Mouse (Mus musculus): ENCODE data around the gene Tuba1c. TPM values are rescaled to one million over a fixed set of nuclear protein-coding genes. Genes with fewer than 3 reads are reported as not detected.

The Tuba1c gene
- polyA plus RNA-seq, 1 experiment from 2014 or later = 79.3 TPM

DNA sequence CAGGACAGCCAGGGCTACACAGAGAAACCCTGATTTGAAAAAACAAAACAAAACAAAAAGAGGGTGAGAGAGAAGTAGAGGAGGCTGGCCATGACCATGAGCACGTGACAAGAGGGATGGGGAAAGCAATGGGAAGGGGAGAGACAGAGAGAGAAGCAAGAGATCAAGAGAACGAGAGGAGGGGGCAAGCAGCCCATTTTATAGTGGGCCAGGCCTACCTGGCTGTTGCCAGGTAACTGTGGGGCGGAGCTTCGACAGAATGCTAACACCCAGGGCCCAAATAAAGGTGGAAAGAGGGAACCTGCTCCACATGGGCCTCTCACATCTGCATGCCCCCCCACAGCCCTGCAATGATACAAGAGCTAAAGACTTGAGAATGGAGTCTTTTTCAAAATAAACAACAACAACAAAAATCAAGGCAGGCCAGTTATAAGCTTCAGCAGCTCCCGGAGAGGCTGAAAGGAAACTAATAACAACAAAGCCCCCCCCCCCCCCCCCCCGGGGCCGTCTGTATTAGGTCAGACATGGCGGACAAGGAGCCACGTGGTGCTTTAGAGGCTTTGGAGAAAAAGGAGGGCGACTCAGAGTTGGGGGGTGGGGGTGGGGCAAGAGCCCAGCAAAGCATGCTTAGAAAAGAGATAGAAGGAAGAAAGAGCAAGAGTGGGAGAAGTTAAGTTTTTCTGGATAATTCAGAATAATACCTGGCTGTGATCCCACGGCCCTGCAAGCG, 39.8 kb upstream of the Tuba1c start:
- peak overlapping the region; percentile 43 for H3K4me3 ChIP-seq
- 23% methylated on average over 9 of the region's 12 CpGs for WGBS

DNA sequence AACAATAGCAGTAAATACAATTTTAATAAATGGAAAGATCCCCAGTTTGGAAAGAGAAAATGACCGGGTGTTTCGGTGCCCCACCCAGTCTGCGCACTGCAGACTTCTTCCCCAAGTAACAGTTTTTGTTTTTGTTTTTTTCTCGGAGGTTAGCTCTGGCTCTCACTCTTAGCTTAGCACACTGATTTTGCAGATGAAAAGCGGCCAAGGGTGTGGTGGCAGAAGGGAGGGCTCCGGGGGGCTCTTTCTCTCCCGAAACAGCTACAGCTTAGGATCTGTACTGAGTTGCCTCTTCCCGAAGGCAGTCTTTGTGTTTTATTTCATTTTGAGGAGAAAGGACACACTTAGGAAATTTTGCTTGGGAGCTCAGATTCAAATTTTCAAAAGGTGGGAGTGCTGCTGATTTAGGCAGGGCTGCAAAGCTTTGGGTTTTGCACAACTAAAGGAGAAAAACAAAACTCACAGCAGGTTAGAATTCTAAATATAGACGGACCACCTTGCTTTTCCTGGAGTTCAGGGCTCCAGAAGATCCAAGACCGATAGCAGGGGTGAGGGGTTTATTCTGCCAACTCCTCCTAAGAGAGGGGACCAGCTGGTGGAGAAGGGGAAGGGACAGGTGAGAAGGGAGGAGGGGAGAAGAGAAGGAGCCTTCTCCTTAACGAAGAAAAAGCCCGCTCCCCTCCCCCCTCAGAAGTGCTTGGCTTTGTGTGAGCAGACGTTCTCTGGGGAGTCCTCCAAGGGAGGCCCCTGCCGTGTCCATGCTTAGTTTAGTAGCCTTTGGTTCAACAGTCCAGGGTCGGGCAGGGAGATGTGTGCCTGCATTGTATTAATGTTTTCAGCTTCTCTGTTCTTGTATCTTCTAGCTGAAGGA, 38.8 kb upstream of the Tuba1c start:
- Histone ChIP-seq H3K36me3 (no peaks in the 10 kb centered on the region), H3K9ac (replicated peaks) (peak overlapping the region; percentile 76), H3K9me3 (no peaks in the 10 kb centered on the region), H3K27ac (replicated peaks) (peak overlapping the region; percentile 96), H3K4me3 (peak overlapping the region; percentile 43), H3K4me2 (replicated peaks) (peak overlapping the region; percentile 54), H3K4me1 (peaks cover 75% of the 10 kb centered on the region), H3K27me3 (no peaks in the 10 kb centered on the region)
- peak; percentile 31; the same call in 1 of the 2 replicates for ATAC-seq (ENCODE audit: low FRiP score, low read depth)
- WGBS = 6% methylated on average over 15 of the region's 15 CpGs

More for the DNA sequence above, 39.8 kb upstream of the Tuba1c start:
- peak overlapping the region; percentile 54 for H3K4me2 ChIP-seq (replicated peaks)
- ATAC-seq (ENCODE audit: low FRiP score, low read depth) = no peak
- peak overlapping the region; percentile 76 for H3K9ac ChIP-seq (replicated peaks)
- H3K4me1 ChIP-seq = peaks cover 84% of the 10 kb centered on the region
- peak overlapping the region; percentile 96 for H3K27ac ChIP-seq (replicated peaks)
- no peaks in the 10 kb centered on the region for H3K27me3 ChIP-seq
- no peaks in the 10 kb centered on the region for H3K36me3 ChIP-seq
- no peaks in the 10 kb centered on the region for H3K9me3 ChIP-seq

DNA sequence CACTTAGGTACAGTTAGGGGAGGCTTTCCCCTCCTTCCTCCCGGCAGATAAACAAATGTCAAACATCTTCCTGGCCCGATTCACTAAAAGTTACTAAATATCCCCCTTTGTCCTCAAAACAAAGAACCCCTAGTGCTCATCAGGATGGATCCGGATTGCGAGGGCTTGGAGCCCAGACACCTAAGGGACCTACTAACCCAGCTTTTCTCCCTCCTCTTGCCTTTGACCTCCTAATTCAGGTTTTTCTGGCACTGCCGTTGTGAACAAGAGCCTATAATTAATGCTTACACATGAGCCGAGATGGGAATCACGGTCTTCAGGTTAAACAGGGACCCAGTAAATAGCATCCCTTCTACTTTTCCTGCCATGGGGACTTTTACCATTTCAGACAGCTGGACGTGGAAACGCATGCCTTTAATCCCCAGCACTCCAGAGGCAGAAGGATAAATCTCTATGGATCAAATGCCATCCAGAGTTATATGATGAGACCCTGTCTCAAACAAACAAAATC, 38.1 kb upstream of the Tuba1c start:
- Histone ChIP-seq H3K4me1 (peaks cover 68% of the 10 kb centered on the region), H3K4me3 (peak overlapping the region; percentile 43), H3K9me3 (no peaks in the 10 kb centered on the region), H3K4me2 (replicated peaks) (peak overlapping the region; percentile 54), H3K9ac (replicated peaks) (peak overlapping the region; percentile 76), H3K27me3 (no peaks in the 10 kb centered on the region), H3K27ac (replicated peaks) (peak overlapping the region; percentile 96), H3K36me3 (no peaks in the 10 kb centered on the region)
- WGBS = 3% methylated on average over 9 of the region's 9 CpGs
- no peak for ATAC-seq (ENCODE audit: low FRiP score, low read depth)

DNA sequence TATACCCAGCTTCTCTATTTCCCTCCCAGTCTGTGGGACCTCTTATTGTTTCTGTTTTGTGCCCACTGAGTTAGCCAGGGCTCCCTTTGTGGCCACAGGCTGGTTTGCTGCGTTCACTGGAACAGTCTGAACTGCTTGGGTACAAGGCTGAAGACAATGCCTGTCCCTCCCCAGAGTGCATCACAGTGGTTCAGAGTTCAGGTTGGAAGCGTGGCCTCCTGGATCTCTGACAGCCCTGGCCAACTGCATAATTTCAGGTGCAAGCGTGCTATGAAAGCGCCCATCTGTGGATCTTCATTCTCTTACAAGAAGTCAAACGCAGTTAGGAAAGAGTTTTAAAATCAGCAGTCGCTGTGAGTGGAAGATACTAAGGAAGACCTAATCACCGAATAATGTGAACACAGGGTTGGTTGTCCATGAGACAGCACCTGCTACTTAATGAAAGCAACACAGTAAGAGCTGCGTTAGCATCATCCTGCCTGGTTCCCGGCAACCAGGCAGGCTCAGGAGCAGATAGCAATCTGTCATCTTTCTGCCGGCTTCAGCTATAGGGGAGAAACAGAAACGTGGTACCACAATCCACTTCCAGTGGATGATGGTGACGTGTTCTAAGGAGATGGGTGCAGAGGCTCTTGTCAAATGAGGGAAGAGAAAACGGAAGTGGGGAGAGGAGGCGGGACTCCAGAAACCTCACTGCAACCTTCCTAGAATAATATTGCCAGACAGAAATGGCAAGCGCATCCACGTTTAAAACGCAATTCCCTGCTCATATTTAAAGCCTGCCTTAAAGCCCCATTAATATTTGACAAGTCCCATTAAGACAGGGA, 37.4 kb upstream of the Tuba1c start:
- ATAC-seq (ENCODE audit: low FRiP score, low read depth) = peak; percentile 31; the same call in 1 of the 2 replicates
- peak overlapping the region; percentile 43 for H3K4me3 ChIP-seq
- peak overlapping the region; percentile 54 for H3K4me2 ChIP-seq (replicated peaks)
- peak overlapping the region; percentile 96 for H3K27ac ChIP-seq (replicated peaks)
- peak overlapping the region; percentile 76 for H3K9ac ChIP-seq (replicated peaks)
- no peaks in the 10 kb centered on the region for H3K36me3 ChIP-seq
- H3K27me3 ChIP-seq = no peaks in the 10 kb centered on the region
- no peaks in the 10 kb centered on the region for H3K9me3 ChIP-seq
- WGBS = 24% methylated on average over 17 of the region's 17 CpGs
- peaks cover 61% of the 10 kb centered on the region for H3K4me1 ChIP-seq

DNA sequence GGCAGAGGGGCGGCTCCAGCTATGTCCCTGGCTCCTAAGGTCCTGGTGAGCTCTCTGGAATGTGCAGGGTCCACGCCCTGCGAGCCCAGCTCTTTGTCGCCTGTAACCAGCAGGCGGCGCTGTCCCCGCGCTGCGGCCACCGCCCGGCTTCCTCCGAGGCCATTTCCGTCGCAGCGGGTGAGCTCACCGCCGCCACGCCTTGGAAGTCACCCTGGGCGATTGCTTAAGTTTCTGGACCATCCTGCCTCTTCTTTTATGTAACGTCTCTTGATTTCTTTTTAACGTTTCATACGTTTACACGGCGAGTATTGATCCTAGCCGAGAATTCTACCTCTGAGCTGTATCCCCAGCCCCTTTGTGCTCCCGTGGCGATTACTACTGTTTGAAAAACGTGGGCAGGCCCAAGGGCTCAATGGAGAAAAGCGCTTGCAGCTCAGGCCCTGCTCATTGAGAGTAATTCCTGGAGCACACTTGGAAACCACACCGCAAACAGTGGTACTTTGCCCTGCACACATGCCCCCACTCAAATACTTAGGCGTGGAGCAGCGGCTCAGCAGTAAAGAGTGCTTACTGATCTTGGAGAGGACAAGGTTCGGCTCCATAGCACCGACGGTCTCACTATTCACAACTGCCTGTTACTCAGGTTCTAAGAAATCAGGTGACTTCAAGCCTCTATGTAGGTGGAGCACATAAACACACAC, 36.4 kb upstream of the Tuba1c start:
- no peaks in the 10 kb centered on the region for H3K36me3 ChIP-seq
- no peaks in the 10 kb centered on the region for H3K27me3 ChIP-seq
- peak; percentile 77 for ATAC-seq (ENCODE audit: low FRiP score, low read depth)
- peak overlapping the region; percentile 54 for H3K4me2 ChIP-seq (replicated peaks)
- 5% methylated on average over 35 of the region's 35 CpGs for WGBS
- no peaks in the 10 kb centered on the region for H3K9me3 ChIP-seq
- peak overlapping the region; percentile 96 for H3K27ac ChIP-seq (replicated peaks)
- peaks cover 59% of the 10 kb centered on the region for H3K4me1 ChIP-seq
- H3K4me3 ChIP-seq = peak overlapping the region; percentile 43
- peak overlapping the region; percentile 76 for H3K9ac ChIP-seq (replicated peaks)

DNA sequence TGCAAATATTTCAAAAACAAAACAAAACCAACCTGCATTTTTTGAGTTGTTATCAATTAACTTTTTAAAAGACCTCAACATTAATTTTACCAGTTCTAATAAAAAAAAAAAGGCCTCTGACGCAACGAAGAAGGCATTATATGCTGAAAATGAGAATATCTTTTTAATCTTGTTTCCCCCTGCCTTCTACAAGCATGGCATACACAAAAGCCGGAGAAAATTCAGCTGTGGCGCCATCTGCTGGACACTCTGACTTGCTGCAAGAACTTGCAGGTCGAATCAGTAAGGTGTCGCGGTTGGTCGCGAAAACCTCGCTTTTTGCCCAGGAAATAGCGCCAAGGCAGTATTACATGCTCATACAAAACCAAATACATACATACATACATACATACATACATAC, 35.8 kb upstream of the Tuba1c start:
- Histone ChIP-seq H3K27ac (replicated peaks) (no peak overlapping the region), H3K9me3 (no peaks in the 10 kb centered on the region), H3K4me3 (no peak overlapping the region), H3K27me3 (no peaks in the 10 kb centered on the region), H3K36me3 (no peaks in the 10 kb centered on the region), H3K9ac (replicated peaks) (no peak overlapping the region; the same call in 1 of the 2 replicates), H3K4me2 (replicated peaks) (peak overlapping the region; percentile 54), H3K4me1 (peaks cover 54% of the 10 kb centered on the region)
- ATAC-seq (ENCODE audit: low FRiP score, low read depth) = no peak
- 7% methylated on average over 11 of the region's 11 CpGs for WGBS

DNA sequence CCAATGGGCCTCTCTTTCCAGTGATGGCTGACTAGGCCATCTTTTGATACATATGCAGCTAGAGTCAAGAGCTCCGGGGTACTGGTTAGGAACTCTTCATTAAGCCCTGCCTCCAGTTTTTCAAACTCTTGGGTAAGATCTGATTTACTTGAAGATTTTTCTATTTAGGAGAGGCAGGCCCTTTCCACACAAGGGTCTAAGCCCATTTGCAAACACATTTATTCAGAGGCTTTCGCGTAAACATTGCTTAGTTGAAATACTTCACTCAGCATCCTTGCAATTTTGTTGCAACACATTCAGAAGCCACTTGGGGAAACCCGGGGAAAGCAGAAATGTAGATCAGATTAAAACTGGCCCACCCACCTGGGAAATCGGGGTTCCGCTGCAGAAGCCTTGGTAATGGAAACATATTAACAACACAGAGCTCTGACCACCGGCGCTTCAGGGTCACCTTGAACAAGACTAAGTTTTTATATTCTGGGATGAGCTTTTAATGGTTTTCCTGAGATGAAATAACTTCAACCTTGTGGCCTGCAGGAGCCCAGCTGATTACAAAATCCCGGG, 34.7 kb upstream of the Tuba1c start:
- Histone ChIP-seq H3K9me3 (no peaks in the 10 kb centered on the region), H3K4me2 (replicated peaks) (no peak overlapping the region), H3K9ac (replicated peaks) (no peak overlapping the region), H3K36me3 (no peaks in the 10 kb centered on the region), H3K4me3 (no peak overlapping the region), H3K4me1 (peaks cover 43% of the 10 kb centered on the region), H3K27ac (replicated peaks) (no peak overlapping the region), H3K27me3 (no peaks in the 10 kb centered on the region)
- ATAC-seq (ENCODE audit: low FRiP score, low read depth) = no peak
- 79% methylated on average over 9 of the region's 9 CpGs for WGBS

DNA sequence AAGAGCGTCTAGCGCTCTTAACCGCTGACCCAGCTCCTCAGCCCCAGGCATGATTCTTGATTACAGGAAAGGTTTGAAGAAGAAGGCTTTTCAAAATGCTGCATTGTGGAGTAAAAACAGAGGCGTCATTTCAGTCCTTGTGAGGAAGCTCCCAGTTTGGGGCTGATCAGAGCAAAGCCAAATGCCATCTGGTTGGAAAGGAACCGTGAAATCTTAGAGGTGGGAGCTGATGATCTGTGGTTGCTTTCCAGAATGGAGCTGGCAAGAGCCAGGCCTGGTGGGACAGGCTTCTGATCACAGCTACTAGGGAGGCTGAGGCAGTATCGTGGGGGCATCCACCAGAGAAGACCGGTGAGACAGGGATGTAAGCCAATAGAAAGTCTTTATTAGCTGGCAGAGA, 32.9 kb upstream of the Tuba1c start:
- no peaks in the 10 kb centered on the region for H3K9me3 ChIP-seq
- 88% methylated on average over 7 of the region's 7 CpGs for WGBS
- H3K4me2 ChIP-seq (replicated peaks) = no peak overlapping the region
- H3K27me3 ChIP-seq = no peaks in the 10 kb centered on the region
- no peak overlapping the region for H3K4me3 ChIP-seq
- H3K27ac ChIP-seq (replicated peaks) = 0 out of 2 replicates have a peak overlapping the region, but pooled peaks have one; percentile 22
- no peak overlapping the region for H3K9ac ChIP-seq (replicated peaks)
- no peaks in the 10 kb centered on the region for H3K36me3 ChIP-seq
- H3K4me1 ChIP-seq = peaks cover 36% of the 10 kb centered on the region
- ATAC-seq (ENCODE audit: low FRiP score, low read depth) = no peak

DNA sequence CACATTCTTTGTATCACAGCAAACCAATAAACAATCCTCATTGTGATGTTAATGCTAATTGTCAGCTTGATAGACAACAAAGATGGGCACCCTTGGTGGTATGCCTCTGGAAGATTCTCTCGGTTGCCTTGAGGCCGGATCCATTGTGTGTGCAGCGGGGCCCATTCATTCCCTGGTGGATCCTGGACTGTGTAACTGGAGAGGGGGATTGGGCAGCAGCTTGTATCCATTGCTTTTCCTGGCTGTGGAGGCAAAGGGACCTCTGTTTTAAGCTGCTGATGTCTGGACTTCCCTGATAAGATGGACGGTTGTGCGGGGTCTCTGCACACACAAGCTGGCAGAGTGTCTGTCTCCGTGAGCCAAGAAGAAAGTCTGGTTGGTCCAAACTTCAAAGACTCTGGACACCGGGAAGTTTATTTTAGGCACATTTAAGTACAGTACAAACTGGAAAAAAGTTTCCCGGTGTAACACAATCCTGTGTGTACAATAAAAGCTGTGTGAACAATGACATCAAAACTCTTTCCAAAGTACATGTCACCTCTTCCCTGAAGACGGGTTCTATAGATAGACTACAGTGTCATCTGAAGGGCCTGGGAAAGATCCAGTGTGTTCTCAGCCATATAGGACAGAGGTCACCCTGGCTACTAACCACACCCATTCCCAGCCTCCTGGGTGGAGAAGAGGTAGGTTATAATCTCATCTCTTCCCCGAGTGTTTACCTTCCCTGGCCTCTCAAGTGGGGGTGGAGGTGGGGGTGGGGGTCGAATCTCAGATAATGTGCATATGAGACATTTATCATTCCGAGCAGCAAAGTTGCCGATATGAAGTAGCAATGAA, 31.5 kb upstream of the Tuba1c start:
- H3K27ac ChIP-seq (replicated peaks) = no peak overlapping the region

DNA sequence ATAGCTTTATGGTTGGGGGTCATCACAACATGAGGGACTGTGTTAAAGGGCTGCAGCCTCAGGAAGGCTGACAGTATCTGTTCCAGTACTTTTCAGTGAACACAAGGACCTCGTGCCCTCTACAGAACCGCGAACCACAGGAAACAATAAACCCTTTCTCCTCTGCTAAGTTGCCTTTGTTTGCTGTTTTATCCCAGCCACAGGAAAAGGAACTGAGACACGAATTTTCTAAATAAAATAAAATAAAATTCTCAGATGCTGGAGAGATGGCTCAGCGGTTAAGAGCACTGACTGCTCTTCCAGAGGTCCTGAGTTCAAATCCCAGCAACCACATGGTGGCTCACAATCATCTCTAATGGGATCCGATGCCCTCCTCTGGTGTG, 30.9 kb upstream of the Tuba1c start:
- Histone ChIP-seq H3K36me3 (no peaks in the 10 kb centered on the region), H3K4me1 (peaks cover 22% of the 10 kb centered on the region), H3K4me3 (no peak overlapping the region), H3K27ac (replicated peaks) (no peak overlapping the region), H3K9me3 (no peaks in the 10 kb centered on the region), H3K27me3 (peaks cover 11% of the 10 kb centered on the region), H3K9ac (replicated peaks) (no peak overlapping the region), H3K4me2 (replicated peaks) (no peak overlapping the region)
- ATAC-seq (ENCODE audit: low FRiP score, low read depth) = no peak
- 43% methylated on average over 6 of the region's 6 CpGs for WGBS

More for the DNA sequence above, 31.5 kb upstream of the Tuba1c start:
- H3K4me1 ChIP-seq = peaks cover 26% of the 10 kb centered on the region
- no peaks in the 10 kb centered on the region for H3K36me3 ChIP-seq
- H3K27me3 ChIP-seq = peaks cover 11% of the 10 kb centered on the region
- H3K9ac ChIP-seq (replicated peaks) = no peak overlapping the region
- no peak for ATAC-seq (ENCODE audit: low FRiP score, low read depth)
- H3K4me2 ChIP-seq (replicated peaks) = no peak overlapping the region
- H3K4me3 ChIP-seq = no peak overlapping the region
- WGBS = 55% methylated on average over 13 of the region's 13 CpGs
- no peaks in the 10 kb centered on the region for H3K9me3 ChIP-seq

Measured in midbrain, embryonic 12.5 days (tissue).